Mouse (Mus musculus) neural tube, embryonic 12.5 days (tissue): ENCODE measurements around the gene Smdt1. TPM values are rescaled to one million over a fixed set of nuclear protein-coding genes. Genes with fewer than 3 reads are reported as not detected.

Experiments
- ATAC-seq: fragments of 200-750 bp; cut with Nextera tagmentation; 2 replicates; pipeline ENCODE4 v1.8.0; 2017; ENCODE audit warnings: low read depth, mild to moderate bottlenecking, moderate TSS enrichment, moderate library complexity; ENCODE audit not compliant: low FRiP score
- H3K27ac ChIP-seq: fragments of 300-500 bp; sonication (generic); 2 replicates; pipeline ENCODE4 v1.5.1; 2016
- H3K27me3 ChIP-seq: fragments of 300-500 bp; sonication (generic); replicated peaks from 2 replicates; pipeline ENCODE4 v1.6.1; 2016; ENCODE audit warnings: mild to moderate bottlenecking
- H3K36me3 ChIP-seq: fragments of 300-500 bp; sonication (generic); 2 replicates; pipeline ENCODE4 v1.6.1; 2016; ENCODE audit warnings: mild to moderate bottlenecking
- H3K4me1 ChIP-seq: fragments of 300-500 bp; sonication (generic); 2 replicates; pipeline ENCODE4 v1.6.1; 2016
- H3K4me2 ChIP-seq: fragments of 300-500 bp; sonication (generic); replicated peaks from 2 replicates; pipeline ENCODE4 v1.6.1; 2016; ENCODE audit warnings: mild to moderate bottlenecking
- H3K4me3 ChIP-seq: fragments of 300-500 bp; sonication (generic); 2 replicates; pipeline ENCODE4 v1.5.1; 2016
- H3K9ac ChIP-seq: fragments of 300-500 bp; sonication (generic); 2 replicates; pipeline ENCODE4 v1.6.1; 2016; ENCODE audit warnings: mild to moderate bottlenecking
- H3K9me3 ChIP-seq: fragments of 300-500 bp; sonication (generic); 2 replicates; pipeline ENCODE4 v1.6.1; 2016; ENCODE audit warnings: mild to moderate bottlenecking
- WGBS: fragments of 180-500 bp; shearing (Covaris S2); methylation state at CpG from one replicate; pipeline ENCODE4 v1.1.7; 2016; 5-methylcytosine and 5-hydroxymethylcytosine counted together
- polyA plus RNA-seq: library from polyadenylated mRNA; unstranded; fragments of >200 nt; fragmentation: Nextera tagmentation; extraction: Ambion mirVana; gene quantifications from 2 replicates; pipeline ENCODE4 v1.2.1, GENCODE M21; 2016

Smdt1 gene
- polyA plus RNA-seq = 285 and 313 TPM in 2 replicates

GRCm38 (mm10) chr15:82338593-82339112, at the start of gene Smdt1, which contains the start of the genes Naga and Pheta2:
Gene Smdt1, plus strand, starts transcription at chr15:82338959.
Gene Naga, minus strand, starts transcription at chr15:82338925.
Gene Pheta2, plus strand, starts transcription at chr15:82338942.
- H3K4me3 ChIP-seq = peak within 1 kb of the TSS; percentile 43
- WGBS = under 1% methylated on average over 41 of the region's 41 CpGs
- H3K27ac ChIP-seq = no peak within 1 kb of the TSS

DNA sequence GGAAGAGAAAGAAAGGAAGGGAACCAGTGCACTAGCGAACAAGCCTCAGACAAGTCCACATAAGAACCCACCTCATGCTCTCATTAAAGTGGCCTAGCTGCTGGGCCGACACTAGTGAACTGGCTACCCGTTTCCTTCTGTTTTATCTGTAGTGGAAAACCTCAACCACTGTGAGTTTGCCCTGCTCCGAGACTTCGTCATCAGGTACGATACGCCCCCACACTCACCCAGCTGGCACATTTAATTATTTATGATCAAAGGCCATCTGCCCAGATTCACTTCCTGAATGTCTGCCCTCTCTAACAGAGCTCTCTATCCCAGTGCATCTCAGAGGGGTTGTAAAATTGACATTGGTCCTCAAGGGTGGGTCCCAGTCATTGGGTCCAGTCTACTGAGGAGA, 48.5 kb upstream of the Smdt1 start:
- Histone ChIP-seq H3K36me3 (peaks cover 65% of the 10 kb centered on the region), H3K4me1 (peaks cover 19% of the 10 kb centered on the region), H3K9ac (no peak overlapping the region), H3K4me3 (no peak overlapping the region), H3K27ac (no peak overlapping the region), H3K4me2 (no peak overlapping the region), H3K9me3 (no peaks in the 10 kb centered on the region), H3K27me3 (no peaks in the 10 kb centered on the region)
- ATAC-seq = no peak
- WGBS = 81% methylated on average over 7 of the region's 7 CpGs

More at GRCm38 (mm10) chr15:82338593-82339112, at the start of gene Smdt1, which contains the start of the genes Naga and Pheta2:
- Histone ChIP-seq H3K4me1 (peaks cover 33% of the 10 kb centered on the region), H3K27me3 (peaks cover 15% of the 10 kb centered on the region), H3K9ac (peak within 1 kb of the TSS; percentile 55), H3K4me2 (peak within 1 kb of the TSS; percentile 69), H3K36me3 (peaks cover 22% of the 10 kb centered on the region), H3K9me3 (no peaks in the 10 kb centered on the region)
- ATAC-seq = peak; percentile 90

DNA sequence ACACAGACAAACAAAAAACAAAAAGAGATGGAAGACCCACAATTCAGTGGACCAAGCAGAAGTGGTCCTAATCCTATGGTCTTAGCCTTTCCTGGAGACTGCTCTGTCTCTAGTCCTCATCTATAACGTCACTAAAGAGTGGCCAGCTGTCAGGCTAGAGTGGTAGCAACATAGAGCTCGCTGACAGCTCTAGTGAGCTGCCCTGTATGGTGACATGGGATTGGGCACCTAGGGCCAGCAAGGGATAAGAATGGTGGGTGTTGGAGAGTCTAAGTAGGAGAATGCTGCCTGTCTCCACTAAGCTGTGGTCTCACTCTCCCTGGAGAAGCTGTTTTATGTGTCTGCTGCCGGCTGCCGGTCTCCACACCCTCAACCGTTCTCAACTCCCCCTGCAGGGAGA, 45.9 kb upstream of the Smdt1 start:
- Histone ChIP-seq H3K4me1 (peaks cover 19% of the 10 kb centered on the region), H3K9ac (no peak overlapping the region), H3K4me2 (peak overlapping the region; percentile 42), H3K9me3 (no peaks in the 10 kb centered on the region), H3K4me3 (no peak overlapping the region), H3K27me3 (no peaks in the 10 kb centered on the region), H3K27ac (peak overlapping the region; percentile 46), H3K36me3 (peaks cover 41% of the 10 kb centered on the region)
- 12% methylated on average over 5 of the region's 5 CpGs for WGBS
- peak; percentile 30; the same call in 1 of the 2 replicates for ATAC-seq

GRCm38 (mm10) chr15:82293271-82293711, 45.5 kb upstream of the Smdt1 start:
- Histone ChIP-seq H3K4me1 (peaks cover 19% of the 10 kb centered on the region), H3K27me3 (no peaks in the 10 kb centered on the region), H3K36me3 (peaks cover 37% of the 10 kb centered on the region), H3K9me3 (no peaks in the 10 kb centered on the region), H3K4me2 (peak overlapping the region; percentile 42), H3K9ac (no peak overlapping the region), H3K27ac (peak overlapping the region; percentile 46), H3K4me3 (no peak overlapping the region)
- 2% methylated on average over 7 of the region's 7 CpGs for WGBS
- peak; percentile 84 for ATAC-seq

- no peaks in the 10 kb centered on the region for H3K9me3 ChIP-seq
- peaks cover 19% of the 10 kb centered on the region for H3K4me1 ChIP-seq
- H3K27ac ChIP-seq = no peak overlapping the region
- peaks cover 29% of the 10 kb centered on the region for H3K36me3 ChIP-seq
- ATAC-seq = peak; percentile 30
- no peak overlapping the region for H3K9ac ChIP-seq
- no peak overlapping the region for H3K4me2 ChIP-seq
- no peaks in the 10 kb centered on the region for H3K27me3 ChIP-seq
- WGBS = 46% methylated on average over 8 of the region's 8 CpGs
- H3K4me3 ChIP-seq = no peak overlapping the region
Observed at GRCm38 (mm10) chr15:82294059-82294458, 44.7 kb upstream of the Smdt1 start.

- no peak within 1 kb of the TSS for H3K4me3 ChIP-seq
- 58% methylated on average over 39 of the region's 39 CpGs for WGBS
- 0 out of 2 replicates have a peak, but pooled peaks cover 3% of the 10 kb centered on the region for H3K27me3 ChIP-seq
- no peak within 1 kb of the TSS for H3K9ac ChIP-seq
- no peaks in the 10 kb centered on the region for H3K9me3 ChIP-seq
- 0 out of 2 replicates have a peak within 1 kb of the TSS, but pooled peaks have one; percentile 22 for H3K4me2 ChIP-seq
- no peak for ATAC-seq
- peaks cover 2% of the 10 kb centered on the region for H3K4me1 ChIP-seq
- H3K27ac ChIP-seq = no peak within 1 kb of the TSS
- H3K36me3 ChIP-seq = no peaks in the 10 kb centered on the region
Observed at GRCm38 (mm10) chr15:82298764-82299561, 39.8 kb upstream of the Smdt1 start, which contains the start of gene Wbp2nl. Gene Wbp2nl, plus strand, starts transcription at chr15:82298954.

DNA sequence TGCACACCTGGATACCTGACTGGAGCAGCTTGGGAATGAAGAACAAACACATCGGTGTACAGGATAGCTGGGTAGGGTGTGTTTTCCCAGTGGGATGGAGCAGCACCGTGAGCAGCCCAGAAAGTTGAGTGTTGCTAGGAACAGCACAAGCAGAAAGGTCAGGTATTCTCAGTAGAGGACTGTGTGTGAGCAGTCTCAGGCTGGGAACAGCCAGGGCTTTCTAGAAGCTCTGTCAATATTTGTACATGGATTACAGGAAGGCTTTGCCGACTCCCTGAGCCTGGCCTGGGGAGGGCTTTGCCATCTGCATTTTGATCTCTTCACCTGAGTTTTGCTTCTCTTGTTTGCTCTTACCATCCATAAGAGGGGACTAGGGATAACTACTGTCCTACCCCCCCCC, 31.7 kb upstream of the Smdt1 start:
- 85% methylated on average over 3 of the region's 3 CpGs for WGBS
- no peak for ATAC-seq

DNA sequence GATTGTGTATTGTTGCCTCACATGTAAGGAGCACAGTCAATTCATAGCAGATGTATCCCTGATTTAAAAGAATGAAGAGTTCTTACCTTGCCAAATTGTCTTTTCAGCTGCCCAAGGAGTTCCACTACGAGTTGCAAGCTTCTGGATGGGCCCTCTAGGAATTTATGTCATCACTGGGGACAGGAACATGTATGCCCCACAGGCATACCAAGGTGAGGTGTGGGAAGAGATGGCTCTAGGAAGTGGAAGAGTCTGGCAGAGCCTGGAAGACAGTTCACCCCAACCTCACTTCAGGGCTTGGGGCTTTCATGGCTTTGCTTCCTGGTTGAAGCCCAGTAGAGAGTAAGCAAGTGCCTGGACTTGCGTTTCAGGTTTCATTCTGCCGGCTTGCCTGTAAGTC, 30.3 kb upstream of the Smdt1 start:
- no peaks in the 10 kb centered on the region for H3K36me3 ChIP-seq
- H3K4me1 ChIP-seq = no peaks in the 10 kb centered on the region
- no peak overlapping the region for H3K9ac ChIP-seq
- H3K4me3 ChIP-seq = no peak overlapping the region
- no peak overlapping the region for H3K4me2 ChIP-seq
- WGBS = 82% methylated on average over 3 of the region's 3 CpGs
- no peak for ATAC-seq
- H3K9me3 ChIP-seq = no peaks in the 10 kb centered on the region
- no peaks in the 10 kb centered on the region for H3K27me3 ChIP-seq
- no peak overlapping the region for H3K27ac ChIP-seq

More for the DNA sequence above, 31.7 kb upstream of the Smdt1 start:
- no peak overlapping the region for H3K4me2 ChIP-seq
- no peaks in the 10 kb centered on the region for H3K9me3 ChIP-seq
- no peaks in the 10 kb centered on the region for H3K27me3 ChIP-seq
- H3K4me3 ChIP-seq = no peak overlapping the region
- no peak overlapping the region for H3K9ac ChIP-seq
- no peak overlapping the region for H3K27ac ChIP-seq
- H3K36me3 ChIP-seq = no peaks in the 10 kb centered on the region
- no peaks in the 10 kb centered on the region for H3K4me1 ChIP-seq

DNA sequence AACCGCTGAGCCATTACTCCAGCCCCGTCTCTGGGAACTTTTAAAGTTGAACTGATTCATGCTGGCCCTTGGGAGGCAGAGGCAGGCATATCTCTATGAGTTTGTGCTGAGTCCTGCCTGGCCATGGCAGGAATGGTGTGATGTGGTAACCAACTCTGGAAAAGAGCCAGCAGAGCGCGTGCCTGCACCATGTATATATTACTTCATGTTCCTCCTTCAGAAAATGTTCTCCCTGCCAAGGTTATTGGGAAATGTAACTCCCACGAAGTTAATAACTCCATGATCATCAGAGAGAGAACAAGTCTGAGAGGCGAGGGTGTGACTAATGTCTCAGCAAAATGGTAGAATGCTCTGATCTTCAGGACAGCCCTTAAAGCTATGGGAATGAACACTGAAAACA, 20.9 kb upstream of the Smdt1 start:
- Histone ChIP-seq H3K4me1 (no peaks in the 10 kb centered on the region), H3K9ac (no peak overlapping the region), H3K4me2 (no peak overlapping the region), H3K36me3 (no peaks in the 10 kb centered on the region), H3K27ac (no peak overlapping the region), H3K9me3 (no peaks in the 10 kb centered on the region), H3K27me3 (no peaks in the 10 kb centered on the region), H3K4me3 (no peak overlapping the region)
- ATAC-seq = no peak
- WGBS = 88% methylated on average over 6 of the region's 6 CpGs

DNA sequence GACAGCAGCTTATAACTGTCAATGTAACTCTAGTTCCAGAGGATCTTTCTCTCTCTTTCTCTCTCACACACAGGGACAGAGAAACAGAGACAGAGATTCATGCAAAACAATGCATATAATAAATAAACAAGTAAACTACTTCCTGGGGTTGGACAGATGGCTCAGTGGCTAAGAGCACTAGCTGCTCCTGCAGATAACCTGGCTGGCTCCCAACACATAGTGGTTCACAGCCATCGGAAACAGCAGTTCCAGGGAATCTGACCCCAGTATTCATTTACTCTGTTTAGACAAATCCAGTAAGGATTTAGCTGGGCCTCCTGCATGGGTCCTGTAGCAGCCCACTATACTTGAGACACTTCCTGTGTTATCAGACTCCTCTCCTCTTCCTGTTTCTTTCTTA, 19.1 kb upstream of the Smdt1 start:
- Histone ChIP-seq H3K36me3 (no peaks in the 10 kb centered on the region), H3K9me3 (no peaks in the 10 kb centered on the region), H3K4me3 (no peak overlapping the region), H3K4me2 (no peak overlapping the region), H3K4me1 (no peaks in the 10 kb centered on the region), H3K9ac (no peak overlapping the region), H3K27me3 (no peaks in the 10 kb centered on the region), H3K27ac (no peak overlapping the region)
- 77% methylated on average over 1 of the region's 1 CpGs for WGBS
- no peak for ATAC-seq

DNA sequence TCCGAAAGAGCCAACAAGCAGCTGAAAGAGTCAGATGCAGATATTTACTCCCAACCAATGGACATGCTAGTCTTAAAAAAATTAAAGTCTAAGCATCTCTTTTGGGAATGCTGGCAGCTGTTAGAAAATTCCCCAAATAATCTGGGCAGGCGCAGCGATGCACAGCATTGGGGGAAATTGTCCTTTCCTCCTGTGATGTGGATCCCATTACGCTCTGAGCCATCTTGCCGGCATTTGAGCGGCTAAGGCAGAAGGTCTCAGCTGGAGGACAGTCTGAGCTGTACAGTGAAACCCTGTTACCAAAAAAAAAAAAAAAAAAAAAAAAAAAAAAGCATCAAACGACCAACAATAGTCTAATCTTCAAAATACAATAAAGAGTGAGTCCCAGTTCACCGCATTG, 16.6 kb upstream of the Smdt1 start:
- H3K4me3 ChIP-seq = no peak overlapping the region
- 80% methylated on average over 8 of the region's 8 CpGs for WGBS
- ATAC-seq = no peak
- H3K27me3 ChIP-seq = no peaks in the 10 kb centered on the region
- no peaks in the 10 kb centered on the region for H3K4me1 ChIP-seq
- H3K9ac ChIP-seq = no peak overlapping the region
- no peaks in the 10 kb centered on the region for H3K36me3 ChIP-seq
- no peaks in the 10 kb centered on the region for H3K9me3 ChIP-seq
- H3K4me2 ChIP-seq = no peak overlapping the region
- no peak overlapping the region for H3K27ac ChIP-seq

GRCm38 (mm10) chr15:82325382-82325781, 13.4 kb upstream of the Smdt1 start:
- Histone ChIP-seq H3K4me3 (no peak overlapping the region), H3K4me2 (no peak overlapping the region), H3K27ac (no peak overlapping the region), H3K36me3 (peaks cover 9% of the 10 kb centered on the region), H3K9me3 (no peaks in the 10 kb centered on the region), H3K9ac (no peak overlapping the region), H3K4me1 (no peaks in the 10 kb centered on the region), H3K27me3 (no peaks in the 10 kb centered on the region)
- no peak for ATAC-seq
- 80% methylated on average over 2 of the region's 2 CpGs for WGBS
